Mouse (Mus musculus): ENCODE measurements around the gene Nptxr.
A peak's percentile ranks its signal among the peaks of the same experiment; 100 is the strongest.

The Nptxr gene

GRCm38 (mm10) chr15:79804352-79805071 is at the start of gene Nptxr:
Gene Nptxr (minus strand): TSS chr15:79804766.
- DNase-seq (ENCODE audit: low spot score in 2 of 2): peak in 1 of 2 experiments; percentile 29

- no peak for DNase-seq (ENCODE audit: low spot score in 2 of 2)
Observed at GRCm38 (mm10) chr15:79850143-79850542, 45.6 kb upstream of the Nptxr start.

- no peak for DNase-seq (ENCODE audit: low spot score in 2 of 2)
Observed at GRCm38 (mm10) chr15:79847100-79847499, 42.5 kb upstream of the Nptxr start.

GRCm38 (mm10) chr15:79845986-79846385 is 41.4 kb upstream of the Nptxr start:
- no peak for DNase-seq (ENCODE audit: low spot score in 2 of 2)

- DNase-seq (ENCODE audit: low spot score in 2 of 2): no peak
Observed at GRCm38 (mm10) chr15:79842985-79843384, 38.4 kb upstream of the Nptxr start.

- no peak for DNase-seq (ENCODE audit: low spot score in 2 of 2)
Observed at GRCm38 (mm10) chr15:79840281-79840680, 35.7 kb upstream of the Nptxr start.

GRCm38 (mm10) chr15:79834881-79835260 is 30.3 kb upstream of the Nptxr start:
- DNase-seq (ENCODE audit: low spot score in 2 of 2): no peak

GRCm38 (mm10) chr15:79834130-79834880 is 29.7 kb upstream of the Nptxr start, which contains the start of the genes Npcd and Cbx6:
Gene Npcd (minus strand): TSS chr15:79834237.
Gene Cbx6 (minus strand): TSS chr15:79834688.
- DNase-seq (ENCODE audit: low spot score in 2 of 2): peak; percentile 69 to 89

GRCm38 (mm10) chr15:79833251-79834050 is 28.9 kb upstream of the Nptxr start:
- DNase-seq (ENCODE audit: low spot score in 2 of 2): peak; percentile 41 to 44

GRCm38 (mm10) chr15:79832064-79832900 is 27.7 kb upstream of the Nptxr start:
- DNase-seq (ENCODE audit: low spot score in 2 of 2): peak; percentile 76 to 89

- peak; percentile 65 to 82 for DNase-seq (ENCODE audit: low spot score in 2 of 2)
Observed at GRCm38 (mm10) chr15:79830388-79830787, 25.8 kb upstream of the Nptxr start.

- DNase-seq (ENCODE audit: low spot score in 2 of 2): no peak
Observed at GRCm38 (mm10) chr15:79829431-79829830, 24.9 kb upstream of the Nptxr start.

- peak in 1 of 2 experiments; percentile 41 for DNase-seq (ENCODE audit: low spot score in 2 of 2)
Observed at GRCm38 (mm10) chr15:79828366-79829035, 23.9 kb upstream of the Nptxr start.

- DNase-seq (ENCODE audit: low spot score in 2 of 2): no peak
Observed at GRCm38 (mm10) chr15:79827778-79828210, 23.2 kb upstream of the Nptxr start.

- DNase-seq (ENCODE audit: low spot score in 2 of 2): no peak
Observed at GRCm38 (mm10) chr15:79827061-79827777, 22.7 kb upstream of the Nptxr start.

GRCm38 (mm10) chr15:79826221-79826935 is 21.8 kb upstream of the Nptxr start:
- DNase-seq (ENCODE audit: low spot score in 2 of 2): no peak

GRCm38 (mm10) chr15:79825146-79825825 is 20.7 kb upstream of the Nptxr start:
- DNase-seq (ENCODE audit: low spot score in 2 of 2): peak in 1 of 2 experiments; percentile 55

- peak in 1 of 2 experiments; percentile 63 for DNase-seq (ENCODE audit: low spot score in 2 of 2)
Observed at GRCm38 (mm10) chr15:79823588-79824280, 19.2 kb upstream of the Nptxr start.

All from spleen, postnatal 10 days (tissue).